Mouse (Mus musculus): ENCODE measurements around the gene Lix1l.
A peak's percentile ranks its signal among the peaks of the same experiment; 100 is the strongest.

DNA sequence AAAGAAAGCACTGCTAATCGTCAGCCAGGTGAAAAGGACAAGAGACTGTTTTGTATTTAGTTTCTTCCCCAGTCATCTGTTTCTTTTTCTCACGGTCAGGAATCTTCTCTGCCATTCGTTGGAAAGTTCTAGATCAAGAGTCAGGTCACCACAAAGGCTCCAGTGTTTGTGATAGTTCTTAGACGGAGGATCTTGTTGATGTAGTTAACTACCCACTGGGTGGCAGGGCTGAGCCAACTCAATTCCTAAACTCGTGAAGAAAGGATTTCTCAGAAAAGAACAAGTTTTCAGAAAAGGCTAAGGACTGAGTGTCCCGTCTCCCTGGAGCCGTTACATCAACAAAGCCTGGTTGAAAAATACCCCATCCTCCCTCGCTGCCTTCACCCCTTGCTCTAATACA lies 49.7 kb upstream of the Lix1l start:
- TF ChIP-seq POLR2A (IDR thresholded peaks at IDR 0.05; ENCODE audit: extremely low read depth, insufficient read depth, low read length) (no peak), CTCF (IDR thresholded peaks at IDR 0.05; ENCODE audit: low read depth, low read length) (peak; percentile 44; the same call in 1 of the 2 replicates)

Data from liver, adult 2 months (tissue).